Mouse (Mus musculus): ENCODE results near the gene Lrrc29.

DNA sequence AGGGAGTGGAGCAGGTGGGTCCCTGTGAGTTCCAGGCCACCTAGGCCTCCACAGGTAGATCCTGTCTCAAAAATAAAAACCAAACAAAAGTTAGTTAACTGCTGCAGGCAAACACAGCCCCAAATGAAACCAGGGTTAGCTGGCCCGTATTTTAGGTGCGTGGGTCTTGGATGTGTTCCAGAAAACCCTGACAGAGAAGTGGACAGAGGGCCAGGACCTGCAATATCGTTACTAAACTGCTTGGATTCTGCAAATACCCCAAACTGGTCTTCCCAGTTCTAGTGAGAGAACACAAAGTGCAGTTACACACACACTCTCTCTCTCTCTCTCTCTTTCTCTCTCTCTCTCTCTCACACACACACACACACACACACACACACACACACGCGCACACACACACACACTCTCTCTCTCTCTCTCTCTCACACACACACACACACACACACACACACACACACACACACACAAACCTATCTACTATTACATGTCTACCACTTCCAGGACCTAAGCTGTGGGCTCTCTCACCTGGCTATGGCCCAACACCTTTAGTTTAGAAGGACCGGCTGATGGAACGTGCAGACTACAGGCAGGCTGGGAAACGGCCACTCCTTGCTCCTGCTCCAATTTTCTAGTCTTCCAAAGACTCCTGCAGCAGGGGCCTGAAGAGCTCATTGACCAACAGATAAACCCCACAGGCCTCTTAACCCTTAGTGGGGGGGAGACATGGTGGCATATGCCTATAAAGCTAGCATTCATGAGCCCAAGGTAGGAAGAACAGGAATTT is 17.9 kb upstream of the Lrrc29 start:
- no peak for TF ChIP-seq CTCF (IDR thresholded peaks at IDR 0.05)
- TF ChIP-seq EP300 (IDR thresholded peaks at IDR 0.05): 0 out of 2 replicates have a peak, but pooled peaks have one; percentile 23
